Mouse (Mus musculus) right cerebral cortex, postnatal 4 days (tissue): ENCODE measurements around the gene Slc30a2.
A peak's percentile ranks its signal among the peaks of the same experiment; 100 is the strongest.
"Not testable (repeated sequence)": the region's sequence is repeated elsewhere in the genome, so short reads cannot be mapped to it uniquely, and the experiment has no call there.

Experiments
- DNase-seq: peaks from one replicate; pipeline ENCODE4 v3.0.0-alpha.2; 2022

Slc30a2 gene

GRCm38 (mm10) chr4:134362124-134362523 lies 19.1 kb downstream of the Slc30a2 start:
- no peak for DNase-seq

GRCm38 (mm10) chr4:134362586-134362985 lies 19.6 kb downstream of the Slc30a2 start:
- no peak for DNase-seq

GRCm38 (mm10) chr4:134365280-134365679 lies 22.3 kb downstream of the Slc30a2 start:
- no peak for DNase-seq

- DNase-seq, result no peak
Observed at GRCm38 (mm10) chr4:134370649-134371221, 27.8 kb downstream of the Slc30a2 start.

- DNase-seq, result no peak
Observed at GRCm38 (mm10) chr4:134371316-134371855, 28.4 kb downstream of the Slc30a2 start.

- DNase-seq, result peak; percentile 78
Observed at GRCm38 (mm10) chr4:134372294-134372747, 29.3 kb downstream of the Slc30a2 start.

- DNase-seq, result no peak
Observed at GRCm38 (mm10) chr4:134373295-134373694, 30.3 kb downstream of the Slc30a2 start.

- no peak for DNase-seq
Observed at GRCm38 (mm10) chr4:134374306-134374705, 31.3 kb downstream of the Slc30a2 start.

GRCm38 (mm10) chr4:134378089-134378615 lies 35.2 kb downstream of the Slc30a2 start:
- no peak for DNase-seq

- no peak for DNase-seq
Observed at GRCm38 (mm10) chr4:134379510-134379909, 36.5 kb downstream of the Slc30a2 start.

GRCm38 (mm10) chr4:134383750-134384149 lies 40.8 kb downstream of the Slc30a2 start, which contains the start of gene Extl1:
Gene Extl1, minus strand, starts transcription at chr4:134383850.
- DNase-seq, result not testable (repeated sequence)

GRCm38 (mm10) chr4:134387268-134387667 lies 44.3 kb downstream of the Slc30a2 start:
- no peak for DNase-seq

GRCm38 (mm10) chr4:134388397-134388796 lies 45.4 kb downstream of the Slc30a2 start:
- DNase-seq, result peak; percentile 72

GRCm38 (mm10) chr4:134391636-134392035 lies 48.7 kb downstream of the Slc30a2 start:
- DNase-seq, result no peak

GRCm38 (mm10) chr4:134392595-134392994 lies 49.6 kb downstream of the Slc30a2 start:
- DNase-seq, result no peak

GRCm38 (mm10) chr4:134393026-134393425 lies 50.0 kb downstream of the Slc30a2 start:
- no peak for DNase-seq

GRCm38 (mm10) chr4:134395142-134395541 lies 52.2 kb downstream of the Slc30a2 start:
- no peak for DNase-seq

- DNase-seq, result peak; percentile 91
Observed at GRCm38 (mm10) chr4:134395977-134396825, 53.2 kb downstream of the Slc30a2 start, which contains the start of gene Pafah2. Gene Pafah2, plus strand, starts transcription at chr4:134396320.

- peak; percentile 63 for DNase-seq
Observed at GRCm38 (mm10) chr4:134397121-134397520, 54.1 kb downstream of the Slc30a2 start.

GRCm38 (mm10) chr4:134397732-134398131 lies 54.8 kb downstream of the Slc30a2 start:
- DNase-seq, result no peak

- no peak for DNase-seq
Observed at GRCm38 (mm10) chr4:134400206-134400605, 57.2 kb downstream of the Slc30a2 start.

- peak; percentile 65 for DNase-seq
Observed at GRCm38 (mm10) chr4:134401181-134401661, 58.2 kb downstream of the Slc30a2 start.

- DNase-seq, result no peak
Observed at GRCm38 (mm10) chr4:134401856-134402570, 59.0 kb downstream of the Slc30a2 start.
